Mouse (Mus musculus) testis, adult 2 months (tissue): ENCODE data around the gene Itga7.

ENCODE experiments used
- CTCF ChIP-seq: fragments of 200-500 bp; IDR thresholded peaks from 2 replicates; pipeline ENCODE4 v1.5.1; 2012; ENCODE audit warnings: low read depth, mild to moderate bottlenecking, inconsistent platforms, low read length, moderate library complexity; ENCODE audit not compliant: control insufficient read depth, insufficient read depth, insufficient replicate concordance
- POLR2A ChIP-seq: fragments of 200-500 bp; IDR thresholded peaks from 2 replicates; pipeline ENCODE4 v1.6.1; 2012; ENCODE audit warnings: low read depth, mild to moderate bottlenecking, inconsistent platforms, low read length, moderate library complexity; ENCODE audit not compliant: control insufficient read depth

- TF ChIP-seq CTCF (no peak), POLR2A (no peak)
These were observed 12.4 kb upstream of the Itga7 start for GRCm38 (mm10) chr10:128921251-128921650.
